Mouse (Mus musculus) heart, embryonic 16.5 days (tissue): Measurements from ENCODE around the gene Adm. TPM values are rescaled to one million over a fixed set of nuclear protein-coding genes. Genes with fewer than 3 reads are reported as not detected.
A peak's percentile ranks its signal among the peaks of the same experiment; 100 is the strongest.
"Not testable (repeated sequence)": the region's sequence is repeated elsewhere in the genome, so short reads cannot be mapped to it uniquely, and the experiment has no call there.

Experiments used
- ATAC-seq: fragments of 200-750 bp; cut with Nextera tagmentation; replicated peaks from 2 replicates; pipeline ENCODE4 v1.8.0; 2017; ENCODE audit warnings: moderate number of reproducible peaks; ENCODE audit not compliant: insufficient read depth, low FRiP score; ENCODE audit errors: extremely low read depth
- H3K27ac ChIP-seq: fragments of 300-500 bp; sonication (generic); 2 replicates; pipeline ENCODE4 v1.5.1; 2014; ENCODE audit warnings: mild to moderate bottlenecking, low read length, control low read depth, moderate library complexity
- H3K27me3 ChIP-seq: fragments of 300-500 bp; sonication (generic); 2 replicates; pipeline ENCODE4 v1.6.1; 2014; ENCODE audit warnings: low read length, mixed read lengths; ENCODE audit not compliant: control insufficient read depth, insufficient read depth
- H3K36me3 ChIP-seq: fragments of 300-500 bp; sonication (generic); 2 replicates; pipeline ENCODE4 v1.6.1; 2014; ENCODE audit not compliant: control insufficient read depth, insufficient read depth
- H3K4me1 ChIP-seq: fragments of 300-500 bp; sonication (generic); 2 replicates; pipeline ENCODE4 v1.6.1; 2014; ENCODE audit warnings: low read length, mixed read lengths; ENCODE audit not compliant: control insufficient read depth, insufficient read depth
- H3K4me2 ChIP-seq: fragments of 300-500 bp; sonication (generic); 2 replicates; pipeline ENCODE4 v1.6.1; 2014; ENCODE audit warnings: low read depth, mild to moderate bottlenecking, control low read depth, low read length
- H3K4me3 ChIP-seq: fragments of 300-500 bp; sonication (generic); 2 replicates; pipeline ENCODE4 v1.5.1; 2014; ENCODE audit warnings: mild to moderate bottlenecking, control low read depth, low read length
- H3K9ac ChIP-seq: fragments of 300-500 bp; sonication (generic); 2 replicates; pipeline ENCODE4 v1.6.1; 2014; ENCODE audit warnings: low read length, control low read depth
- H3K9me3 ChIP-seq: fragments of 300-500 bp; sonication (generic); replicated peaks from 2 replicates; pipeline ENCODE4 v1.6.1; 2016; ENCODE audit warnings: low read length; ENCODE audit not compliant: control insufficient read depth
- WGBS: fragments of 180-500 bp; shearing (Covaris S2); extraction: QIAGEN DNeasy Blood & Tissue Kit; methylation state at CpG from one replicate; pipeline ENCODE4 v1.1.7; 2014; 5-methylcytosine and 5-hydroxymethylcytosine counted together
- polyA plus RNA-seq: library from polyadenylated mRNA; unstranded; fragments of >200 nt; fragmentation: Nextera tagmentation; extraction: Ambion mirVana; gene quantifications from 2 replicates; pipeline ENCODE4 v1.2.1, GENCODE M21; 2015

Adm gene
- polyA plus RNA-seq, 1 experiment from 2014 or later = 25.8 TPM

- H3K9ac ChIP-seq = 0 out of 2 replicates have a peak overlapping the region, but pooled peaks have one; percentile 25
- no peaks in the 10 kb centered on the region for H3K9me3 ChIP-seq
- peaks cover 20% of the 10 kb centered on the region for H3K4me1 ChIP-seq
- no peaks in the 10 kb centered on the region for H3K36me3 ChIP-seq
- H3K27me3 ChIP-seq = no peaks in the 10 kb centered on the region
- ATAC-seq = peak; percentile 77
- 44% methylated on average over 17 of the region's 17 CpGs for WGBS
- no peak overlapping the region for H3K27ac ChIP-seq
- no peak overlapping the region; the same call in 1 of the 2 replicates for H3K4me2 ChIP-seq
- H3K4me3 ChIP-seq = no peak overlapping the region
These were observed 11.0 kb downstream of the Adm start for GRCm38 (mm10) chr7:110638305-110639110.

- no peak overlapping the region for H3K9ac ChIP-seq
- WGBS = 74% methylated on average over 11 of the region's 11 CpGs
- 0 out of 2 replicates have a peak overlapping the region, but pooled peaks have one; percentile 5 for H3K4me2 ChIP-seq
- H3K27ac ChIP-seq = no peak overlapping the region
- no peaks in the 10 kb centered on the region for H3K36me3 ChIP-seq
- H3K27me3 ChIP-seq = no peaks in the 10 kb centered on the region
- H3K9me3 ChIP-seq = no peaks in the 10 kb centered on the region
- H3K4me3 ChIP-seq = no peak overlapping the region
- ATAC-seq = no peak
- H3K4me1 ChIP-seq = peaks cover 20% of the 10 kb centered on the region
These were observed 11.9 kb downstream of the Adm start for GRCm38 (mm10) chr7:110639291-110639915.

GRCm38 (mm10) chr7:110639958-110640357, 12.5 kb downstream of the Adm start:
- H3K9me3 ChIP-seq, H3K4me2 ChIP-seq, H3K36me3 ChIP-seq, H3K9ac ChIP-seq, H3K27me3 ChIP-seq, H3K4me3 ChIP-seq, ATAC-seq, H3K27ac ChIP-seq: not testable (repeated sequence)
- WGBS = 95% methylated on average over 3 of the region's 3 CpGs
- H3K4me1 ChIP-seq = peaks cover 20% of the 10 kb centered on the region

- H3K36me3 ChIP-seq = no peaks in the 10 kb centered on the region
- ATAC-seq = peak; percentile 42; the same call in 1 of the 2 replicates
- H3K27ac ChIP-seq = no peak overlapping the region
- peaks cover 13% of the 10 kb centered on the region for H3K4me1 ChIP-seq
- no peak overlapping the region for H3K9ac ChIP-seq
- H3K4me3 ChIP-seq = no peak overlapping the region
- H3K27me3 ChIP-seq = no peaks in the 10 kb centered on the region
- WGBS = 76% methylated on average over 5 of the region's 5 CpGs
- peaks cover 6% of the 10 kb centered on the region for H3K9me3 ChIP-seq
- no peak overlapping the region for H3K4me2 ChIP-seq
These were observed 17.9 kb downstream of the Adm start for GRCm38 (mm10) chr7:110645311-110645710.

GRCm38 (mm10) chr7:110645859-110646258, 18.4 kb downstream of the Adm start:
- Histone ChIP-seq H3K9ac (no peak overlapping the region), H3K4me3 (no peak overlapping the region), H3K27ac (no peak overlapping the region), H3K27me3 (no peaks in the 10 kb centered on the region), H3K9me3 (peaks cover 6% of the 10 kb centered on the region), H3K4me2 (no peak overlapping the region), H3K36me3 (no peaks in the 10 kb centered on the region), H3K4me1 (peaks cover 13% of the 10 kb centered on the region)
- 65% methylated on average over 6 of the region's 6 CpGs for WGBS
- ATAC-seq = no peak

- no peak overlapping the region for H3K9ac ChIP-seq
- peaks cover 11% of the 10 kb centered on the region for H3K4me1 ChIP-seq
- H3K36me3 ChIP-seq = no peaks in the 10 kb centered on the region
- H3K27me3 ChIP-seq = no peaks in the 10 kb centered on the region
- no peak for ATAC-seq
- no peak overlapping the region for H3K27ac ChIP-seq
- no peak overlapping the region for H3K4me3 ChIP-seq
- WGBS = 81% methylated on average over 8 of the region's 8 CpGs
- H3K4me2 ChIP-seq = no peak overlapping the region
- H3K9me3 ChIP-seq = peaks cover 6% of the 10 kb centered on the region
These were observed 19.3 kb downstream of the Adm start for GRCm38 (mm10) chr7:110646611-110647407.

- H3K27me3 ChIP-seq = no peaks in the 10 kb centered on the region
- no peak overlapping the region for H3K9ac ChIP-seq
- no peak overlapping the region; the same call in 1 of the 2 replicates for H3K27ac ChIP-seq
- ATAC-seq = no peak
- peaks cover 6% of the 10 kb centered on the region for H3K4me1 ChIP-seq
- peak overlapping the region; percentile 4; the same call in 1 of the 2 replicates for H3K4me2 ChIP-seq
- WGBS = 60% methylated on average over 15 of the region's 15 CpGs
- H3K4me3 ChIP-seq = no peak overlapping the region
- H3K36me3 ChIP-seq = no peaks in the 10 kb centered on the region
- H3K9me3 ChIP-seq = peaks cover 6% of the 10 kb centered on the region
These were observed 20.3 kb downstream of the Adm start for GRCm38 (mm10) chr7:110647559-110648454.

GRCm38 (mm10) chr7:110648455-110649085, 21.1 kb downstream of the Adm start:
- ATAC-seq = no peak
- Histone ChIP-seq H3K4me3 (no peak overlapping the region), H3K9ac (no peak overlapping the region), H3K27ac (no peak overlapping the region; the same call in 1 of the 2 replicates), H3K27me3 (no peaks in the 10 kb centered on the region), H3K9me3 (peaks cover 6% of the 10 kb centered on the region), H3K4me2 (peak overlapping the region; percentile 4; the same call in 1 of the 2 replicates), H3K36me3 (no peaks in the 10 kb centered on the region), H3K4me1 (peaks cover 6% of the 10 kb centered on the region)
- 39% methylated on average over 13 of the region's 13 CpGs for WGBS
